Comparison of ENCODE assay signal across 19 mouse cellular contexts in genomic region chr3:9576872-9577271, GRCm38 (mm10). TPM values are rescaled to one million over a fixed set of nuclear protein-coding genes. Genes with fewer than 3 reads are reported as not detected.
A peak's percentile ranks its signal among the peaks of the same experiment; 100 is the strongest.
DNase-seq lines count a peak whose midpoint lies in the region; ATAC-seq and TF ChIP-seq lines count a peak whose summit lies in the region.
"Had no signal": no experiment of that assay in that cellular context is flagged by ENCODE, and none has a peak within 500 bp of the region (broad histone marks: within the 10 kb centered on the region; RNA-seq: fewer than 3 reads in every experiment).

No protein-coding gene starts in this region.

- no peaks in the 10 kb centered on the region for H3K9me3 ChIP-seq in kidney, embryonic 15.5 days (replicated peaks)
- no peaks in the 10 kb centered on the region for H3K9me3 ChIP-seq in liver, embryonic 11.5 days (ENCODE audit: control insufficient read depth, low read length)
- H3K9me3 ChIP-seq in kidney, postnatal 0 days (replicated peaks; ENCODE audit: low read length), result no peaks in the 10 kb centered on the region
- H3K9me3 ChIP-seq: embryonic facial prominence, embryonic 10.5 days; forebrain, embryonic 13.5 days; heart, embryonic 12.5 days had no signal

- ATAC-seq in kidney, embryonic 15.5 days (replicated peaks; ENCODE audit: low FRiP score), result no peak
- no peak for ATAC-seq in liver, embryonic 11.5 days (replicated peaks; ENCODE audit: low FRiP score)
- peak; percentile 41; the same call in 1 of the 2 replicates for ATAC-seq in kidney, postnatal 0 days (replicated peaks; ENCODE audit: low FRiP score, low read depth)
- ATAC-seq: forebrain, embryonic 13.5 days; forebrain, postnatal 0 days had no signal

- no peak for TF ChIP-seq CTCF in liver, adult 2 months (IDR thresholded peaks at IDR 0.05; ENCODE audit: low read depth, low read length)
- no peak for TF ChIP-seq CTCF in kidney, postnatal 0 days (IDR thresholded peaks at IDR 0.05; ENCODE audit: low read depth)

- no peaks in the 10 kb centered on the region for H3K27me3 ChIP-seq in kidney, embryonic 15.5 days
- H3K27me3 ChIP-seq in liver, adult 2 months (ENCODE audit: control insufficient read depth, insufficient read depth, low read length), result no peaks in the 10 kb centered on the region
- no peaks in the 10 kb centered on the region for H3K27me3 ChIP-seq in liver, embryonic 11.5 days (replicated peaks; ENCODE audit: control insufficient read depth, insufficient read depth, low read length)
- no peaks in the 10 kb centered on the region for H3K27me3 ChIP-seq in kidney, postnatal 0 days (ENCODE audit: insufficient read depth, low read length)
- H3K27me3 ChIP-seq: CH12.LX; forebrain, embryonic 13.5 days; heart, embryonic 12.5 days had no signal

- no peak overlapping the region for H3K4me2 ChIP-seq in kidney, embryonic 15.5 days
- H3K4me2 ChIP-seq in liver, embryonic 11.5 days, result no peak overlapping the region
- H3K4me2 ChIP-seq in kidney, postnatal 0 days (ENCODE audit: low read length), result no peak overlapping the region
- H3K4me2 ChIP-seq: forebrain, embryonic 13.5 days; heart, embryonic 12.5 days; hindbrain, embryonic 14.5 days had no signal

- no peak overlapping the region for H3K9ac ChIP-seq in kidney, embryonic 15.5 days
- no peak overlapping the region for H3K9ac ChIP-seq in liver, adult 2 months (ENCODE audit: low read depth, low read length)
- H3K9ac ChIP-seq in liver, embryonic 11.5 days (ENCODE audit: low read depth, low read length), result no peak overlapping the region
- H3K9ac ChIP-seq in kidney, postnatal 0 days (ENCODE audit: low read depth, low read length), result no peak overlapping the region
- H3K9ac ChIP-seq: forebrain, embryonic 13.5 days; forebrain, postnatal 0 days; heart, embryonic 12.5 days; hindbrain, embryonic 14.5 days had no signal

- peak; percentile 20 for DNase-seq in kidney, adult 18-20 months
- peak; percentile 24 for DNase-seq in liver, adult 2 months (ENCODE audit: extremely low read depth, low read depth, low spot score)
- DNase-seq in liver, embryonic 11.5 days (ENCODE audit: low spot score), result no peak
- no peak for DNase-seq in kidney, postnatal 0 days (ENCODE audit: low spot score)
- no peak for DNase-seq in urinary bladder, postnatal 25 days (ENCODE audit: low spot score)
- no peak for DNase-seq in lung, postnatal 4 days
- DNase-seq: adrenal gland, postnatal 10 days; cerebellum, adult 11-12 months; cerebellum, adult 9-10 months; forebrain, postnatal 0 days; gastrocnemius, adult 2 months; gastrocnemius, postnatal 25 days had no signal

- H3K4me3 ChIP-seq in kidney, embryonic 15.5 days (replicated peaks), result no peak overlapping the region
- H3K4me3 ChIP-seq in liver, adult 2 months (ENCODE audit: insufficient read depth, low read depth, low read length), result no peak overlapping the region
- no peak overlapping the region for H3K4me3 ChIP-seq in liver, embryonic 11.5 days (ENCODE audit: low read depth, low read length)
- H3K4me3 ChIP-seq in kidney, postnatal 0 days (replicated peaks; ENCODE audit: low read depth, low read length), result no peak overlapping the region
- H3K4me3 ChIP-seq: embryonic facial prominence, embryonic 10.5 days; forebrain, embryonic 13.5 days; gastrocnemius, adult 2 months; heart, embryonic 12.5 days; hindbrain, embryonic 10.5 days had no signal

- H3K27ac ChIP-seq in kidney, embryonic 15.5 days, result no peak overlapping the region
- H3K27ac ChIP-seq in liver, adult 2 months (replicated peaks; ENCODE audit: insufficient read depth, low read depth, low read length), result no peak overlapping the region
- no peak overlapping the region for H3K27ac ChIP-seq in liver, embryonic 11.5 days (ENCODE audit: low read depth, low read length)
- no peak overlapping the region for H3K27ac ChIP-seq in kidney, postnatal 0 days
- H3K27ac ChIP-seq: embryonic facial prominence, embryonic 10.5 days; forebrain, embryonic 13.5 days; gastrocnemius, adult 2 months; hindbrain, embryonic 10.5 days; hindbrain, embryonic 14.5 days had no signal

- no peak for TF ChIP-seq POLR2A in liver, adult 2 months (IDR thresholded peaks at IDR 0.05; ENCODE audit: extremely low read depth, insufficient read depth, low read length)

- peaks cover 79% of the 10 kb centered on the region for H3K4me1 ChIP-seq in kidney, embryonic 15.5 days
- H3K4me1 ChIP-seq in liver, adult 2 months (ENCODE audit: control insufficient read depth, insufficient read depth, low read length), result no peaks in the 10 kb centered on the region; the same call in none of the 2 replicates
- H3K4me1 ChIP-seq in liver, embryonic 11.5 days (replicated peaks; ENCODE audit: control insufficient read depth, insufficient read depth, low read length), result peaks cover 37% of the 10 kb centered on the region
- H3K4me1 ChIP-seq in kidney, postnatal 0 days (replicated peaks; ENCODE audit: insufficient read depth, low read length), result peaks cover 35% of the 10 kb centered on the region; the same call in 1 of the 2 replicates

- H3K79me2 ChIP-seq in liver, adult 2 months (ENCODE audit: control insufficient read depth, insufficient read depth, low read length), result no peaks in the 10 kb centered on the region; the same call in 1 of the 2 replicates

- no peaks in the 10 kb centered on the region for H3K36me3 ChIP-seq in kidney, embryonic 15.5 days
- H3K36me3 ChIP-seq in liver, adult 2 months (ENCODE audit: control insufficient read depth, insufficient read depth, low read length), result no peaks in the 10 kb centered on the region
- H3K36me3 ChIP-seq in liver, embryonic 11.5 days (ENCODE audit: control insufficient read depth, insufficient read depth, low read length), result no peaks in the 10 kb centered on the region
- H3K36me3 ChIP-seq in kidney, postnatal 0 days (ENCODE audit: insufficient read depth, low read length), result no peaks in the 10 kb centered on the region
- H3K36me3 ChIP-seq: embryonic facial prominence, embryonic 10.5 days; heart, embryonic 12.5 days had no signal

- 76% methylated on average over 4 of the region's 4 CpGs for WGBS in kidney, embryonic 15.5 days
- 61% methylated on average over 4 of the region's 4 CpGs for WGBS in liver, adult 2 months
- WGBS in liver, embryonic 11.5 days, result 86% methylated on average over 4 of the region's 4 CpGs
- WGBS in kidney, postnatal 0 days, result 76% methylated on average over 4 of the region's 4 CpGs

RNA-seq across cellular contexts. Expression of gene Zfp704, which starts 33.0 kb away (rescaled TPM):
- polyA plus RNA-seq in kidney, embryonic 15.5 days (2015; fragmentation: Nextera tagmentation; extraction: Ambion mirVana), result 11.0 and 12.1 TPM in 2 replicates
- 3.2 and 3.5 TPM in 2 replicates for total RNA-seq in liver, adult 2 months (2014; rRNA removed)
- 1.0 and 1.3 TPM in 2 replicates for polyA plus RNA-seq in liver, adult 2 months (2012; rRNA removed)
- polyA plus RNA-seq in liver, embryonic 11.5 days (2014; fragmentation: Nextera tagmentation; extraction: Ambion mirVana), result 4.1 and 4.7 TPM in 2 replicates
- 7.9 and 8.6 TPM in 2 replicates for polyA plus RNA-seq in kidney, postnatal 0 days (2015; fragmentation: Nextera tagmentation; extraction: Ambion mirVana)
- total RNA-seq: CH12.LX had no signal

Comparison
In these comparisons a context has a peak if more than half of its experiments do, and no peak if none do; other contexts are left out.
1. DNase-seq: peak in kidney, adult 18-20 months (single experiment) and liver, adult 2 months (single experiment); none in liver, embryonic 11.5 days (single experiment), kidney, postnatal 0 days (single experiment), urinary bladder, postnatal 25 days (single experiment) and lung, postnatal 4 days (0 of 2).